Mouse (Mus musculus) erythroid progenitor cell, adult 5-6 weeks (primary cell): ENCODE data around the gene Krtcap3. TPM values are rescaled to one million over a fixed set of nuclear protein-coding genes. Genes with fewer than 3 reads are reported as not detected.

Experiments
- ATAC-seq: replicated peaks from 2 replicates; pipeline ENCODE4 v1.8.0; 2016; ENCODE audit warnings: moderate number of reproducible peaks, mild to moderate bottlenecking, moderate TSS enrichment, inconsistent platforms; ENCODE audit not compliant: poor library complexity, low FRiP score, severe bottlenecking
- total RNA-seq, 2 experiments: library from RNA; stranded (forward) in 1 of 2; stranded (reverse) in 1 of 2; fragments of 150-400 nt in 1 of 2; fragments of 186-747, 209-891 nt in 1 of 2; gene quantifications; 2 replicates each; pipeline versions ENCODE4 v1.2.3 to v1.2.4; 2015 to 2017; ENCODE audit warnings: low replicate concordance in 2 of 2

Krtcap3 gene
- total RNA-seq, 2 experiments from 2014 or later = not detected

GRCm38 (mm10) chr5:31252151-31252550 lies 660 bp downstream of the Krtcap3 start:
- no peak for ATAC-seq

- no peak for ATAC-seq
Observed at GRCm38 (mm10) chr5:31252795-31253545, 1.5 kb downstream of the Krtcap3 start.

- ATAC-seq = no peak
Observed at GRCm38 (mm10) chr5:31253806-31254205, 2.3 kb downstream of the Krtcap3 start.

- ATAC-seq = no peak
Observed at GRCm38 (mm10) chr5:31254452-31254851, 3.0 kb downstream of the Krtcap3 start.

GRCm38 (mm10) chr5:31254901-31255300 lies 3.4 kb downstream of the Krtcap3 start:
- ATAC-seq = no peak

- ATAC-seq = no peak
Observed at GRCm38 (mm10) chr5:31255381-31255780, 3.9 kb downstream of the Krtcap3 start.

GRCm38 (mm10) chr5:31255971-31256370 lies 4.5 kb downstream of the Krtcap3 start:
- no peak for ATAC-seq

- no peak for ATAC-seq
Observed at GRCm38 (mm10) chr5:31257616-31258015, 6.1 kb downstream of the Krtcap3 start.

GRCm38 (mm10) chr5:31266101-31266500 lies 14.6 kb downstream of the Krtcap3 start:
- no peak for ATAC-seq

GRCm38 (mm10) chr5:31267686-31268085 lies 16.2 kb downstream of the Krtcap3 start:
- ATAC-seq = no peak

- no peak for ATAC-seq
Observed at GRCm38 (mm10) chr5:31273018-31273417, 21.5 kb downstream of the Krtcap3 start.

GRCm38 (mm10) chr5:31279245-31279988 lies 27.9 kb downstream of the Krtcap3 start:
- no peak for ATAC-seq

- no peak for ATAC-seq
Observed at GRCm38 (mm10) chr5:31288225-31288624, 36.7 kb downstream of the Krtcap3 start.

GRCm38 (mm10) chr5:31288655-31289054 lies 37.2 kb downstream of the Krtcap3 start:
- ATAC-seq = no peak

- ATAC-seq = no peak
Observed at GRCm38 (mm10) chr5:31289626-31290230, 38.2 kb downstream of the Krtcap3 start.

- peak; percentile 97 for ATAC-seq
Observed at GRCm38 (mm10) chr5:31290521-31291360, 39.2 kb downstream of the Krtcap3 start, which contains the start of gene Ift172. Gene Ift172 (minus strand): TSS chr5:31291116.

GRCm38 (mm10) chr5:31291361-31291688 lies 39.8 kb downstream of the Krtcap3 start:
- ATAC-seq = peak; percentile 60

GRCm38 (mm10) chr5:31294964-31295605 lies 43.6 kb downstream of the Krtcap3 start:
- ATAC-seq = no peak

GRCm38 (mm10) chr5:31295606-31296141 lies 44.2 kb downstream of the Krtcap3 start, which contains the start of gene Fndc4:
Gene Fndc4 (minus strand): TSS chr5:31296080.
- no peak for ATAC-seq
